Mouse (Mus musculus) thymus, postnatal 4 days (tissue): ENCODE data around the gene Zfp69.

Source experiments
- DNase-seq: peaks from one replicate; pipeline ENCODE4 v3.0.0; 2021

Zfp69 gene

GRCm38 (mm10) chr4:120885208-120886120 lies 66.0 kb downstream of the Zfp69 start:
- DNase-seq, result no peak

GRCm38 (mm10) chr4:120882002-120882625 lies 69.4 kb downstream of the Zfp69 start:
- DNase-seq, result peak; percentile 57

GRCm38 (mm10) chr4:120880731-120881432 lies 70.6 kb downstream of the Zfp69 start:
- DNase-seq, result no peak
